Mouse (Mus musculus): ENCODE data around the gene Fgf3.

GRCm38 (mm10) chr7:144807036-144807435, 30.8 kb upstream of the Fgf3 start:
- TF ChIP-seq CTCF (IDR thresholded peaks at IDR 0.05; ENCODE audit: control insufficient read depth, insufficient read depth, insufficient read length) (no peak), MYOG (IDR thresholded peaks at IDR 0.05; ENCODE audit: control insufficient read depth, extremely low read depth, insufficient read length) (no peak), MAX (IDR thresholded peaks at IDR 0.05) (no peak), CEBPB (IDR thresholded peaks at IDR 0.05; ENCODE audit: low read depth) (no peak), USF1 (IDR thresholded peaks at IDR 0.05; ENCODE audit: low read depth) (no peak), FOSL1 (IDR thresholded peaks at IDR 0.05; ENCODE audit: insufficient read depth, low read length, poor library complexity, severe bottlenecking) (no peak)
